Mouse (Mus musculus) CD8-positive naive resting alpha-beta T cell, adult 2 months (primary cell): ENCODE data around the gene Mxra7.
"Not testable (repeated sequence)": the region's sequence is repeated elsewhere in the genome, so short reads cannot be mapped to it uniquely, and the experiment has no call there.

Experiments
- DNase-seq, 2 experiments: peaks; one replicate each; pipeline ENCODE4 v3.0.0; 2022; ENCODE audit warnings: low read depth in 2 of 2, low spot score in 2 of 2

Gene Mxra7

GRCm38 (mm10) chr11:116827534-116828165, at the start of gene Mxra7:
Gene Mxra7, minus strand, starts transcription at chr11:116828046.
- no peak for DNase-seq

GRCm38 (mm10) chr11:116873987-116874386, 46.1 kb upstream of the Mxra7 start:
- DNase-seq = no peak

GRCm38 (mm10) chr11:116871538-116871937, 43.7 kb upstream of the Mxra7 start:
- DNase-seq = no peak

- DNase-seq = no peak
Observed at GRCm38 (mm10) chr11:116869641-116870040, 41.8 kb upstream of the Mxra7 start.

GRCm38 (mm10) chr11:116869223-116869622, 41.4 kb upstream of the Mxra7 start:
- no peak for DNase-seq

- DNase-seq = no peak
Observed at GRCm38 (mm10) chr11:116868129-116868528, 40.3 kb upstream of the Mxra7 start.

- DNase-seq = no peak
Observed at GRCm38 (mm10) chr11:116865945-116866585, 38.2 kb upstream of the Mxra7 start.

- DNase-seq = no peak
Observed at GRCm38 (mm10) chr11:116864444-116864843, 36.6 kb upstream of the Mxra7 start.

GRCm38 (mm10) chr11:116857183-116857850, 29.5 kb upstream of the Mxra7 start:
- DNase-seq = no peak

- DNase-seq = no peak
Observed at GRCm38 (mm10) chr11:116854279-116854678, 26.4 kb upstream of the Mxra7 start.

GRCm38 (mm10) chr11:116853512-116853928, 25.7 kb upstream of the Mxra7 start:
- DNase-seq = peak; percentile 92 to 95

GRCm38 (mm10) chr11:116852891-116853511, 25.2 kb upstream of the Mxra7 start, which contains the start of gene Srsf2:
Gene Srsf2, minus strand, starts transcription at chr11:116853094.
- peak; percentile 97 to 98 for DNase-seq

- peak; percentile 67 to 71 for DNase-seq
Observed at GRCm38 (mm10) chr11:116852291-116852890, 24.5 kb upstream of the Mxra7 start, which contains the start of gene Mfsd11. Gene Mfsd11, plus strand, starts transcription at chr11:116852440.

GRCm38 (mm10) chr11:116851576-116852290, 23.9 kb upstream of the Mxra7 start:
- peak in 1 of 2 experiments; percentile 20 for DNase-seq

GRCm38 (mm10) chr11:116850833-116851477, 23.1 kb upstream of the Mxra7 start:
- no peak for DNase-seq

GRCm38 (mm10) chr11:116850085-116850484, 22.2 kb upstream of the Mxra7 start:
- no peak for DNase-seq

- no peak for DNase-seq
Observed at GRCm38 (mm10) chr11:116849587-116849986, 21.7 kb upstream of the Mxra7 start.

- not testable (repeated sequence) for DNase-seq
Observed at GRCm38 (mm10) chr11:116848877-116849178, 21.0 kb upstream of the Mxra7 start.

- no peak for DNase-seq
Observed at GRCm38 (mm10) chr11:116848086-116848876, 20.4 kb upstream of the Mxra7 start.
